Mouse (Mus musculus) inflammation-experienced regulatory T-cells, adult 6 months (primary cell): ENCODE measurements around the gene Cdc42ep5. TPM values are rescaled to one million over a fixed set of nuclear protein-coding genes. Genes with fewer than 3 reads are reported as not detected.

Experiments used
- ATAC-seq: one replicate; pipeline ENCODE4 v1.8.0; 2017
- polyA plus RNA-seq, 3 experiments: library from polyadenylated mRNA; unstranded; fragments of 100-300 nt; shearing (Covaris generic); gene quantifications; one replicate each; pipeline ENCODE4 v1.2.1; 2017

The Cdc42ep5 gene
- polyA plus RNA-seq, 3 experiments from 2014 or later = not detected

GRCm38 (mm10) chr7:4145552-4146190 lies 19.0 kb downstream of the Cdc42ep5 start:
- ATAC-seq = no peak

GRCm38 (mm10) chr7:4144766-4145551 lies 19.7 kb downstream of the Cdc42ep5 start:
- ATAC-seq = no peak

GRCm38 (mm10) chr7:4144046-4144445 lies 20.6 kb downstream of the Cdc42ep5 start:
- ATAC-seq = no peak

- ATAC-seq = no peak
Observed at GRCm38 (mm10) chr7:4143506-4143905, 21.2 kb downstream of the Cdc42ep5 start.

GRCm38 (mm10) chr7:4142796-4143445 lies 21.7 kb downstream of the Cdc42ep5 start:
- ATAC-seq = no peak

- ATAC-seq = no peak
Observed at GRCm38 (mm10) chr7:4141648-4142325, 22.9 kb downstream of the Cdc42ep5 start.

- no peak for ATAC-seq
Observed at GRCm38 (mm10) chr7:4139391-4139790, 25.3 kb downstream of the Cdc42ep5 start.

- ATAC-seq = no peak
Observed at GRCm38 (mm10) chr7:4138671-4139070, 26.0 kb downstream of the Cdc42ep5 start.

GRCm38 (mm10) chr7:4138181-4138580 lies 26.5 kb downstream of the Cdc42ep5 start:
- no peak for ATAC-seq

- no peak for ATAC-seq
Observed at GRCm38 (mm10) chr7:4137746-4138145, 26.9 kb downstream of the Cdc42ep5 start.

GRCm38 (mm10) chr7:4136771-4137531 lies 27.7 kb downstream of the Cdc42ep5 start, which contains the start of gene Leng8:
Gene Leng8, plus strand, starts transcription at chr7:4137039.
- ATAC-seq = peak; percentile 95

- ATAC-seq = no peak
Observed at GRCm38 (mm10) chr7:4136404-4136770, 28.3 kb downstream of the Cdc42ep5 start.

- ATAC-seq = no peak
Observed at GRCm38 (mm10) chr7:4134911-4135310, 29.7 kb downstream of the Cdc42ep5 start.

- ATAC-seq = no peak
Observed at GRCm38 (mm10) chr7:4132998-4133397, 31.7 kb downstream of the Cdc42ep5 start.

- ATAC-seq = no peak
Observed at GRCm38 (mm10) chr7:4132581-4132980, 32.1 kb downstream of the Cdc42ep5 start.

- ATAC-seq = no peak
Observed at GRCm38 (mm10) chr7:4131964-4132363, 32.7 kb downstream of the Cdc42ep5 start.

GRCm38 (mm10) chr7:4130686-4131452 lies 33.8 kb downstream of the Cdc42ep5 start:
- ATAC-seq = peak; percentile 83

- no peak for ATAC-seq
Observed at GRCm38 (mm10) chr7:4128860-4129259, 35.8 kb downstream of the Cdc42ep5 start.

- no peak for ATAC-seq
Observed at GRCm38 (mm10) chr7:4127894-4128293, 36.8 kb downstream of the Cdc42ep5 start.

- no peak for ATAC-seq
Observed at GRCm38 (mm10) chr7:4126992-4127785, 37.5 kb downstream of the Cdc42ep5 start.

GRCm38 (mm10) chr7:4125306-4125705 lies 39.4 kb downstream of the Cdc42ep5 start:
- ATAC-seq = no peak
